Mouse (Mus musculus): ENCODE results near the gene Gcgr.

DNA sequence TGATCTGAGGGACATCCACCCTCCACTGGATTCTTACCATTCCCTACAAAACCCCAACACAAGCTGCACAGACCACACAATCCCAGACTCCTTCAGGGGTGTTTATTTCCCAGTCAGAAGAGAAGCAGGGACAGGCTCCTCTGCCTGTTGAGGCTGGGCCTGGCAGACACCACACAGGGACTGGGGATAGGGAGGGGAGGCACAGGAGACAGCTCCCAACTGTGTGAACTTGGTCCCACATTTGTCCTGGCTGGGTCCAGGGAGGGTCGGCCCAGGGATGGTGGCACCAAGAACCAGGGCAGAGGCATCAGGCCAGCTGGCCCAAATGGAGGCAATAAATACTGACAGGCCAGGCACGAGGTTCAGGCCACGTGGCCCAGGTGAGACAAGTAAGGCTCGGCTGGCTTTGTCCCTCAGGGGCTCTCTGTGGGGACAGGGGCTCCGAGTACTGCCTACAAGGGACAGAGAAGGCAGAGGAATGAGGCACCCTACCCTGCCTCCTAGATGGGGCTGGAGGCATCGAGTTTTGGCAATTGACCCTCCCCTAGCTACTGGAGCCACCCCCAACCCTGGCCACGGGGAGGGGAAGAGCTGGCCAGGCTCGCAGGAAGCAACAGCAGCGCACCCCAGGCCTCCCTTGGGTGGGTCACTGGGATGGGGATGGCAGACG lies 47.7 kb downstream of the Gcgr start:
- no peak for TF ChIP-seq USF1 (IDR thresholded peaks at IDR 0.05; ENCODE audit: low read depth)
- no peak for TF ChIP-seq MYOG (IDR thresholded peaks at IDR 0.05; ENCODE audit: control insufficient read depth, extremely low read depth, insufficient read length)
- no peak for TF ChIP-seq CTCF (IDR thresholded peaks at IDR 0.05; ENCODE audit: control insufficient read depth, insufficient read depth, insufficient read length)
- no peak for TF ChIP-seq MAX (IDR thresholded peaks at IDR 0.05)
- no peak for TF ChIP-seq CEBPB (IDR thresholded peaks at IDR 0.05; ENCODE audit: low read depth)
- no peak for TF ChIP-seq MYOD1 (IDR thresholded peaks at IDR 0.05; ENCODE audit: control insufficient read depth, insufficient read length, low read depth)
